Mouse (Mus musculus) embryonic fibroblast, embryonic 13.5 days (primary cell): ENCODE measurements around the gene Slc39a13. TPM values are rescaled to one million over a fixed set of nuclear protein-coding genes. Genes with fewer than 3 reads are reported as not detected.
A peak's percentile ranks its signal among the peaks of the same experiment; 100 is the strongest.
"Not testable (repeated sequence)": the region's sequence is repeated elsewhere in the genome, so short reads cannot be mapped to it uniquely, and the experiment has no call there.

ENCODE experiments used
- H3K27ac ChIP-seq: 2 replicates; pipeline ENCODE4 v1.5.1; 2012; ENCODE audit warnings: low read length, control low read depth, inconsistent platforms; ENCODE audit not compliant: insufficient read depth
- H3K4me1 ChIP-seq: 2 replicates; pipeline ENCODE4 v1.6.1; 2011; ENCODE audit warnings: low read length; ENCODE audit not compliant: control insufficient read depth, insufficient read depth
- H3K4me3 ChIP-seq: 2 replicates; pipeline ENCODE4 v1.5.1; 2011; ENCODE audit warnings: mild to moderate bottlenecking, control low read depth, low read length; ENCODE audit not compliant: insufficient read depth
- CTCF ChIP-seq: IDR thresholded peaks from 2 replicates; pipeline ENCODE4 v1.5.1; 2011; ENCODE audit warnings: mild to moderate bottlenecking, control low read depth, low read length, moderate library complexity, borderline replicate concordance; ENCODE audit not compliant: insufficient read depth
- POLR2A ChIP-seq: IDR thresholded peaks from 2 replicates; pipeline ENCODE4 v1.6.1; 2011; ENCODE audit warnings: low read depth, mild to moderate bottlenecking, control low read depth, low read length, moderate library complexity
- polyA plus RNA-seq: library from polyadenylated mRNA; stranded (reverse); fragments of >200 nt; gene quantifications from 2 replicates; pipeline ENCODE4 v1.2.4, GENCODE M21; 2011; ENCODE audit warnings: low read depth; ENCODE audit not compliant: missing spikeins, insufficient read length

Slc39a13 gene
- polyA plus RNA-seq, 1 experiment, result 93.5 TPM

- H3K27ac ChIP-seq, result no peak overlapping the region
- H3K4me3 ChIP-seq, result no peak overlapping the region
- H3K4me1 ChIP-seq, result no peaks in the 10 kb centered on the region
- TF ChIP-seq POLR2A (no peak), CTCF (no peak)
Observed at GRCm38 (mm10) chr2:91033000-91033399, 37.2 kb downstream of the Slc39a13 start.

- H3K27ac ChIP-seq, result no peak overlapping the region
- TF ChIP-seq CTCF, result no peak
- TF ChIP-seq POLR2A, result no peak
- H3K4me1 ChIP-seq, result peaks cover 2% of the 10 kb centered on the region; the same call in 1 of the 2 replicates
- no peak overlapping the region for H3K4me3 ChIP-seq
Observed at GRCm38 (mm10) chr2:91031216-91031615, 39.0 kb downstream of the Slc39a13 start.

GRCm38 (mm10) chr2:91027391-91028214 lies 42.6 kb downstream of the Slc39a13 start:
- H3K4me1 ChIP-seq, result peaks cover 2% of the 10 kb centered on the region; the same call in 1 of the 2 replicates
- TF ChIP-seq CTCF (no peak), POLR2A (no peak)
- H3K27ac ChIP-seq, result 0 out of 2 replicates have a peak overlapping the region, but pooled peaks have one; percentile 41
- no peak overlapping the region for H3K4me3 ChIP-seq

- peaks cover 2% of the 10 kb centered on the region; the same call in 1 of the 2 replicates for H3K4me1 ChIP-seq
- TF ChIP-seq POLR2A, result no peak
- no peak for TF ChIP-seq CTCF
- H3K4me3 ChIP-seq, result no peak overlapping the region
- H3K27ac ChIP-seq, result no peak overlapping the region
Observed at GRCm38 (mm10) chr2:91026491-91026890, 43.7 kb downstream of the Slc39a13 start.

GRCm38 (mm10) chr2:91025081-91025516 lies 45.1 kb downstream of the Slc39a13 start:
- Histone ChIP-seq H3K27ac (no peak overlapping the region), H3K4me1 (peaks cover 2% of the 10 kb centered on the region; the same call in 1 of the 2 replicates), H3K4me3 (no peak overlapping the region)
- TF ChIP-seq POLR2A, result no peak
- no peak for TF ChIP-seq CTCF

GRCm38 (mm10) chr2:91023956-91024355 lies 46.3 kb downstream of the Slc39a13 start:
- no peak for TF ChIP-seq POLR2A
- no peak for TF ChIP-seq CTCF
- no peak overlapping the region for H3K4me3 ChIP-seq
- no peak overlapping the region for H3K27ac ChIP-seq
- peaks cover 2% of the 10 kb centered on the region; the same call in 1 of the 2 replicates for H3K4me1 ChIP-seq

GRCm38 (mm10) chr2:91023131-91023530 lies 47.1 kb downstream of the Slc39a13 start:
- Histone ChIP-seq H3K27ac (no peak overlapping the region), H3K4me1 (peaks cover 2% of the 10 kb centered on the region; the same call in 1 of the 2 replicates), H3K4me3 (no peak overlapping the region)
- TF ChIP-seq CTCF, result no peak
- TF ChIP-seq POLR2A, result no peak

GRCm38 (mm10) chr2:91022266-91022665 lies 48.0 kb downstream of the Slc39a13 start:
- not testable (repeated sequence) for H3K4me1 ChIP-seq, H3K27ac ChIP-seq, H3K4me3 ChIP-seq

GRCm38 (mm10) chr2:91019911-91020310 lies 50.3 kb downstream of the Slc39a13 start:
- Histone ChIP-seq H3K27ac (no peak overlapping the region), H3K4me1 (no peaks in the 10 kb centered on the region), H3K4me3 (no peak overlapping the region)
- TF ChIP-seq CTCF, result no peak
- no peak for TF ChIP-seq POLR2A

GRCm38 (mm10) chr2:91018061-91018788 lies 52.0 kb downstream of the Slc39a13 start:
- no peaks in the 10 kb centered on the region for H3K4me1 ChIP-seq
- H3K4me3 ChIP-seq, result no peak overlapping the region
- no peak overlapping the region for H3K27ac ChIP-seq
- TF ChIP-seq CTCF (no peak), POLR2A (no peak)
